Mouse (Mus musculus): ENCODE measurements at regions not wholly inside any gene's neighbourhood (a gene's known extent, or its start where the extent isn't known, plus 50 kb on each side); places are given as distances from the start of the nearest gene placed in this dataset.

GRCm38 (mm10) chr13:6060229-6060845, 199.1 kb downstream of the Klf6 start:
- no peak overlapping the region for H3K9ac ChIP-seq (replicated peaks; ENCODE audit: low read length)
- no peak overlapping the region for H3K4me3 ChIP-seq (ENCODE audit: low read depth, low read length)
- no peak for DNase-seq (ENCODE audit: low spot score)
- no peaks in the 10 kb centered on the region for H3K9me3 ChIP-seq (replicated peaks; ENCODE audit: control insufficient read depth, low read length)
- WGBS, result 37% methylated on average over 8 of the region's 8 CpGs
- no peak overlapping the region for H3K4me2 ChIP-seq (ENCODE audit: low read depth, low read length)
- H3K27me3 ChIP-seq (ENCODE audit: control insufficient read depth, insufficient read depth, low read length), result no peaks in the 10 kb centered on the region
- ATAC-seq (replicated peaks; ENCODE audit: insufficient number of reproducible peaks, low FRiP score, low TSS enrichment, low read depth), result no peak
- no peaks in the 10 kb centered on the region for H3K4me1 ChIP-seq (ENCODE audit: control insufficient read depth, insufficient read depth, low read length)
- no peak overlapping the region for H3K27ac ChIP-seq (replicated peaks; ENCODE audit: low read depth, low read length)
- no peaks in the 10 kb centered on the region for H3K36me3 ChIP-seq (replicated peaks; ENCODE audit: control insufficient read depth, insufficient read depth, low read depth, low read length)

GRCm38 (mm10) chr13:6062305-6062704, 201.0 kb downstream of the Klf6 start:
- no peak overlapping the region for H3K27ac ChIP-seq (replicated peaks; ENCODE audit: low read depth, low read length)
- DNase-seq (ENCODE audit: low spot score) (no peak), ATAC-seq (replicated peaks; ENCODE audit: insufficient number of reproducible peaks, low FRiP score, low TSS enrichment, low read depth) (no peak)
- H3K9me3 ChIP-seq (replicated peaks; ENCODE audit: control insufficient read depth, low read length), result no peaks in the 10 kb centered on the region
- no peak overlapping the region for H3K9ac ChIP-seq (replicated peaks; ENCODE audit: low read length)
- H3K4me2 ChIP-seq (ENCODE audit: low read depth, low read length), result no peak overlapping the region
- no peaks in the 10 kb centered on the region for H3K4me1 ChIP-seq (ENCODE audit: control insufficient read depth, insufficient read depth, low read length)
- H3K36me3 ChIP-seq (replicated peaks; ENCODE audit: control insufficient read depth, insufficient read depth, low read depth, low read length), result no peaks in the 10 kb centered on the region
- H3K27me3 ChIP-seq (ENCODE audit: control insufficient read depth, insufficient read depth, low read length), result no peaks in the 10 kb centered on the region
- H3K4me3 ChIP-seq (ENCODE audit: low read depth, low read length), result no peak overlapping the region
- 89% methylated on average over 4 of the region's 4 CpGs for WGBS

GRCm38 (mm10) chr13:6062729-6063386, 201.6 kb downstream of the Klf6 start:
- no peaks in the 10 kb centered on the region for H3K27me3 ChIP-seq (ENCODE audit: control insufficient read depth, insufficient read depth, low read length)
- no peaks in the 10 kb centered on the region for H3K9me3 ChIP-seq (replicated peaks; ENCODE audit: control insufficient read depth, low read length)
- ATAC-seq (replicated peaks; ENCODE audit: insufficient number of reproducible peaks, low FRiP score, low TSS enrichment, low read depth), result no peak

GRCm38 (mm10) chr13:6076978-6077825, 215.9 kb downstream of the Klf6 start:
- Histone ChIP-seq H3K4me3 (ENCODE audit: low read depth, low read length) (no peak overlapping the region), H3K36me3 (replicated peaks; ENCODE audit: control insufficient read depth, insufficient read depth, low read depth, low read length) (no peaks in the 10 kb centered on the region), H3K27me3 (ENCODE audit: control insufficient read depth, insufficient read depth, low read length) (no peaks in the 10 kb centered on the region), H3K9ac (replicated peaks; ENCODE audit: low read length) (no peak overlapping the region), H3K9me3 (replicated peaks; ENCODE audit: control insufficient read depth, low read length) (no peaks in the 10 kb centered on the region), H3K4me2 (ENCODE audit: low read depth, low read length) (no peak overlapping the region), H3K4me1 (ENCODE audit: control insufficient read depth, insufficient read depth, low read length) (no peaks in the 10 kb centered on the region), H3K27ac (replicated peaks; ENCODE audit: low read depth, low read length) (no peak overlapping the region)
- no peak for DNase-seq (ENCODE audit: low spot score)
- WGBS, result 72% methylated on average over 4 of the region's 4 CpGs
- no peak for ATAC-seq (replicated peaks; ENCODE audit: insufficient number of reproducible peaks, low FRiP score, low TSS enrichment, low read depth)

More at GRCm38 (mm10) chr13:6062729-6063386, 201.6 kb downstream of the Klf6 start:
- no peak overlapping the region for H3K4me2 ChIP-seq (ENCODE audit: low read depth, low read length)
- DNase-seq (ENCODE audit: low spot score), result no peak
- no peaks in the 10 kb centered on the region for H3K36me3 ChIP-seq (replicated peaks; ENCODE audit: control insufficient read depth, insufficient read depth, low read depth, low read length)
- H3K4me3 ChIP-seq (ENCODE audit: low read depth, low read length), result no peak overlapping the region
- H3K9ac ChIP-seq (replicated peaks; ENCODE audit: low read length), result no peak overlapping the region
- no peaks in the 10 kb centered on the region for H3K4me1 ChIP-seq (ENCODE audit: control insufficient read depth, insufficient read depth, low read length)
- no peak overlapping the region for H3K27ac ChIP-seq (replicated peaks; ENCODE audit: low read depth, low read length)
- 83% methylated on average over 3 of the region's 3 CpGs for WGBS

GRCm38 (mm10) chr13:6085891-6086290, 224.6 kb downstream of the Klf6 start:
- DNase-seq (ENCODE audit: low spot score) (no peak), ATAC-seq (replicated peaks; ENCODE audit: insufficient number of reproducible peaks, low FRiP score, low TSS enrichment, low read depth) (no peak)
- Histone ChIP-seq H3K4me1 (ENCODE audit: control insufficient read depth, insufficient read depth, low read length) (no peaks in the 10 kb centered on the region), H3K4me2 (ENCODE audit: low read depth, low read length) (no peak overlapping the region), H3K36me3 (replicated peaks; ENCODE audit: control insufficient read depth, insufficient read depth, low read depth, low read length) (no peaks in the 10 kb centered on the region), H3K27ac (replicated peaks; ENCODE audit: low read depth, low read length) (no peak overlapping the region), H3K9me3 (replicated peaks; ENCODE audit: control insufficient read depth, low read length) (no peaks in the 10 kb centered on the region), H3K27me3 (ENCODE audit: control insufficient read depth, insufficient read depth, low read length) (no peaks in the 10 kb centered on the region), H3K9ac (replicated peaks; ENCODE audit: low read length) (no peak overlapping the region), H3K4me3 (ENCODE audit: low read depth, low read length) (no peak overlapping the region)
- 58% methylated on average over 2 of the region's 2 CpGs for WGBS

GRCm38 (mm10) chr13:6109018-6109657, 247.9 kb downstream of the Klf6 start:
- 84% methylated on average over 7 of the region's 7 CpGs for WGBS
- no peak overlapping the region for H3K27ac ChIP-seq (replicated peaks; ENCODE audit: low read depth, low read length)
- H3K4me3 ChIP-seq (ENCODE audit: low read depth, low read length), result no peak overlapping the region
- H3K36me3 ChIP-seq (replicated peaks; ENCODE audit: control insufficient read depth, insufficient read depth, low read depth, low read length), result no peaks in the 10 kb centered on the region
- H3K27me3 ChIP-seq (ENCODE audit: control insufficient read depth, insufficient read depth, low read length), result no peaks in the 10 kb centered on the region
- ATAC-seq (replicated peaks; ENCODE audit: insufficient number of reproducible peaks, low FRiP score, low TSS enrichment, low read depth) (no peak), DNase-seq (ENCODE audit: low spot score) (no peak)
- H3K9me3 ChIP-seq (replicated peaks; ENCODE audit: control insufficient read depth, low read length), result no peaks in the 10 kb centered on the region
- no peaks in the 10 kb centered on the region for H3K4me1 ChIP-seq (ENCODE audit: control insufficient read depth, insufficient read depth, low read length)
- H3K4me2 ChIP-seq (ENCODE audit: low read depth, low read length), result no peak overlapping the region
- no peak overlapping the region for H3K9ac ChIP-seq (replicated peaks; ENCODE audit: low read length)

- Histone ChIP-seq H3K27me3 (ENCODE audit: control insufficient read depth, insufficient read depth, low read length) (no peaks in the 10 kb centered on the region), H3K27ac (replicated peaks; ENCODE audit: low read depth, low read length) (no peak overlapping the region), H3K4me3 (ENCODE audit: low read depth, low read length) (no peak overlapping the region), H3K4me1 (ENCODE audit: control insufficient read depth, insufficient read depth, low read length) (no peaks in the 10 kb centered on the region), H3K9ac (replicated peaks; ENCODE audit: low read length) (no peak overlapping the region), H3K4me2 (ENCODE audit: low read depth, low read length) (no peak overlapping the region), H3K36me3 (replicated peaks; ENCODE audit: control insufficient read depth, insufficient read depth, low read depth, low read length) (no peaks in the 10 kb centered on the region), H3K9me3 (replicated peaks; ENCODE audit: control insufficient read depth, low read length) (no peaks in the 10 kb centered on the region)
- DNase-seq (ENCODE audit: low spot score) (no peak), ATAC-seq (replicated peaks; ENCODE audit: insufficient number of reproducible peaks, low FRiP score, low TSS enrichment, low read depth) (no peak)
- 92% methylated on average over 1 of the region's 1 CpGs for WGBS
Measured at GRCm38 (mm10) chr13:6119703-6120102, 258.4 kb downstream of the Klf6 start.

Measured in embryonic facial prominence, embryonic 11.5 days (tissue).